Mouse (Mus musculus): ENCODE measurements around the gene Noxo1. TPM values are rescaled to one million over a fixed set of nuclear protein-coding genes. Genes with fewer than 3 reads are reported as not detected.

The Noxo1 gene
- total RNA-seq, 1 experiment from 2014 or later, result 1.2 TPM

- ATAC-seq (replicated peaks in 1 of 2; ENCODE audit: insufficient read depth in 1 of 2, low FRiP score in 2 of 2, low TSS enrichment in 1 of 2, low read depth in 1 of 2, poor library complexity in 2 of 2, severe bottlenecking in 2 of 2), result no peak
Measured at GRCm38 (mm10) chr17:24671346-24671745, 24.7 kb upstream of the Noxo1 start.

- no peak for ATAC-seq (replicated peaks in 1 of 2; ENCODE audit: insufficient read depth in 1 of 2, low FRiP score in 2 of 2, low TSS enrichment in 1 of 2, low read depth in 1 of 2, poor library complexity in 2 of 2, severe bottlenecking in 2 of 2)
Measured at GRCm38 (mm10) chr17:24672141-24672540, 23.9 kb upstream of the Noxo1 start.

- ATAC-seq (replicated peaks in 1 of 2; ENCODE audit: insufficient read depth in 1 of 2, low FRiP score in 2 of 2, low TSS enrichment in 1 of 2, low read depth in 1 of 2, poor library complexity in 2 of 2, severe bottlenecking in 2 of 2), result 0 out of 4 replicates have a peak, but pooled peaks have one; percentile 14 to 25
Measured at GRCm38 (mm10) chr17:24674277-24674676, 21.8 kb upstream of the Noxo1 start.

- ATAC-seq (replicated peaks in 1 of 2; ENCODE audit: insufficient read depth in 1 of 2, low FRiP score in 2 of 2, low TSS enrichment in 1 of 2, low read depth in 1 of 2, poor library complexity in 2 of 2, severe bottlenecking in 2 of 2), result peak; percentile 46 to 78; a peak in 3 of 4 replicates
Measured at GRCm38 (mm10) chr17:24676187-24676586, 19.8 kb upstream of the Noxo1 start.

- ATAC-seq (replicated peaks in 1 of 2; ENCODE audit: insufficient read depth in 1 of 2, low FRiP score in 2 of 2, low TSS enrichment in 1 of 2, low read depth in 1 of 2, poor library complexity in 2 of 2, severe bottlenecking in 2 of 2), result no peak
Measured at GRCm38 (mm10) chr17:24676877-24677276, 19.2 kb upstream of the Noxo1 start.

- ATAC-seq (replicated peaks in 1 of 2; ENCODE audit: insufficient read depth in 1 of 2, low FRiP score in 2 of 2, low TSS enrichment in 1 of 2, low read depth in 1 of 2, poor library complexity in 2 of 2, severe bottlenecking in 2 of 2), result no peak
Measured at GRCm38 (mm10) chr17:24677500-24678080, 18.4 kb upstream of the Noxo1 start.

GRCm38 (mm10) chr17:24686514-24686913, 9.5 kb upstream of the Noxo1 start:
- ATAC-seq (replicated peaks in 1 of 2; ENCODE audit: insufficient read depth in 1 of 2, low FRiP score in 2 of 2, low TSS enrichment in 1 of 2, low read depth in 1 of 2, poor library complexity in 2 of 2, severe bottlenecking in 2 of 2), result peak; percentile 56 to 75; a peak in 3 of 4 replicates

GRCm38 (mm10) chr17:24687146-24687595, 8.9 kb upstream of the Noxo1 start:
- ATAC-seq (replicated peaks in 1 of 2; ENCODE audit: insufficient read depth in 1 of 2, low FRiP score in 2 of 2, low TSS enrichment in 1 of 2, low read depth in 1 of 2, poor library complexity in 2 of 2, severe bottlenecking in 2 of 2), result peak in 1 of 2 experiments; percentile 54; a peak in 2 of 4 replicates

GRCm38 (mm10) chr17:24687599-24687998, 8.4 kb upstream of the Noxo1 start:
- ATAC-seq (replicated peaks in 1 of 2; ENCODE audit: insufficient read depth in 1 of 2, low FRiP score in 2 of 2, low TSS enrichment in 1 of 2, low read depth in 1 of 2, poor library complexity in 2 of 2, severe bottlenecking in 2 of 2), result no peak

GRCm38 (mm10) chr17:24689251-24690081, 6.6 kb upstream of the Noxo1 start, which contains the start of gene Syngr3:
Gene Syngr3 (minus strand): TSS chr17:24689955.
- no peak for ATAC-seq (replicated peaks in 1 of 2; ENCODE audit: insufficient read depth in 1 of 2, low FRiP score in 2 of 2, low TSS enrichment in 1 of 2, low read depth in 1 of 2, poor library complexity in 2 of 2, severe bottlenecking in 2 of 2)

- ATAC-seq (replicated peaks in 1 of 2; ENCODE audit: insufficient read depth in 1 of 2, low FRiP score in 2 of 2, low TSS enrichment in 1 of 2, low read depth in 1 of 2, poor library complexity in 2 of 2, severe bottlenecking in 2 of 2), result no peak
Measured at GRCm38 (mm10) chr17:24692385-24692784, 3.6 kb upstream of the Noxo1 start.

GRCm38 (mm10) chr17:24695326-24696010, 566 bp upstream of the Noxo1 start:
- 0 out of 4 replicates have a peak, but pooled peaks of 1 of the 2 experiments have one; percentile 6 for ATAC-seq (replicated peaks in 1 of 2; ENCODE audit: insufficient read depth in 1 of 2, low FRiP score in 2 of 2, low TSS enrichment in 1 of 2, low read depth in 1 of 2, poor library complexity in 2 of 2, severe bottlenecking in 2 of 2)

GRCm38 (mm10) chr17:24697985-24698384, 2.0 kb downstream of the Noxo1 start:
- ATAC-seq (replicated peaks in 1 of 2; ENCODE audit: insufficient read depth in 1 of 2, low FRiP score in 2 of 2, low TSS enrichment in 1 of 2, low read depth in 1 of 2, poor library complexity in 2 of 2, severe bottlenecking in 2 of 2), result no peak

GRCm38 (mm10) chr17:24698715-24699114, 2.7 kb downstream of the Noxo1 start:
- ATAC-seq (replicated peaks in 1 of 2; ENCODE audit: insufficient read depth in 1 of 2, low FRiP score in 2 of 2, low TSS enrichment in 1 of 2, low read depth in 1 of 2, poor library complexity in 2 of 2, severe bottlenecking in 2 of 2), result no peak

- ATAC-seq (replicated peaks in 1 of 2; ENCODE audit: insufficient read depth in 1 of 2, low FRiP score in 2 of 2, low TSS enrichment in 1 of 2, low read depth in 1 of 2, poor library complexity in 2 of 2, severe bottlenecking in 2 of 2), result no peak
Measured at GRCm38 (mm10) chr17:24699473-24699872, 3.4 kb downstream of the Noxo1 start.

- ATAC-seq (replicated peaks in 1 of 2; ENCODE audit: insufficient read depth in 1 of 2, low FRiP score in 2 of 2, low TSS enrichment in 1 of 2, low read depth in 1 of 2, poor library complexity in 2 of 2, severe bottlenecking in 2 of 2), result no peak
Measured at GRCm38 (mm10) chr17:24701251-24701650, 5.2 kb downstream of the Noxo1 start.

- ATAC-seq (replicated peaks in 1 of 2; ENCODE audit: insufficient read depth in 1 of 2, low FRiP score in 2 of 2, low TSS enrichment in 1 of 2, low read depth in 1 of 2, poor library complexity in 2 of 2, severe bottlenecking in 2 of 2), result no peak
Measured at GRCm38 (mm10) chr17:24705821-24706220, 9.8 kb downstream of the Noxo1 start.

All from hematopoietic stem cell, adult 5-6 weeks (primary cell).